Mouse (Mus musculus) cerebellum, postnatal 10 days (tissue): ENCODE measurements at regions not wholly inside any gene's neighbourhood (a gene's known extent, or its start where the extent isn't known, plus 50 kb on each side); places are given as distances from the start of the nearest gene placed in this dataset.

Source experiments
- DNase-seq, 2 experiments: peaks; one replicate each; pipeline ENCODE4 v3.0.0; 2021; ENCODE audit warnings: mixed read lengths in 2 of 2

DNA sequence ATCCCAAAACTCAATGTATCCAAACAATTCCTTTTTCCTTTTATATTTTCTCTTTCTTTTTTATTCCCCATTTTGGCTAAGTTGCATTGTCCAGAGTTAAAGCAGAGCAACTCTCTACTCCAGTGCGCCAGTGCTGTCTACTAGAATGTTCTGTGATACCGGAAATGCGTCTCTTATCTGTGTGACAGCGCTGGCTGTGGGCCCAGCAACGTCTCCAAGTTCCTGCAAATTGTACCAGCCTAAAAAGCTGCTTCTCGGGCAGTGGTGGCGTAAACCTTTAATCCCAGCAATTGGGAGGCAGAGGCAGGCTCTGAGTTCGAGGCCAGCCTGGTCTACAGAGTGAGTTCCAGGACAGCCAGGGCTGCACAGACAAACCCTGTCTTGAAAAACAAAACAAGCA lies 59.4 kb downstream of the Cox18 start:
- DNase-seq = no peak

DNA sequence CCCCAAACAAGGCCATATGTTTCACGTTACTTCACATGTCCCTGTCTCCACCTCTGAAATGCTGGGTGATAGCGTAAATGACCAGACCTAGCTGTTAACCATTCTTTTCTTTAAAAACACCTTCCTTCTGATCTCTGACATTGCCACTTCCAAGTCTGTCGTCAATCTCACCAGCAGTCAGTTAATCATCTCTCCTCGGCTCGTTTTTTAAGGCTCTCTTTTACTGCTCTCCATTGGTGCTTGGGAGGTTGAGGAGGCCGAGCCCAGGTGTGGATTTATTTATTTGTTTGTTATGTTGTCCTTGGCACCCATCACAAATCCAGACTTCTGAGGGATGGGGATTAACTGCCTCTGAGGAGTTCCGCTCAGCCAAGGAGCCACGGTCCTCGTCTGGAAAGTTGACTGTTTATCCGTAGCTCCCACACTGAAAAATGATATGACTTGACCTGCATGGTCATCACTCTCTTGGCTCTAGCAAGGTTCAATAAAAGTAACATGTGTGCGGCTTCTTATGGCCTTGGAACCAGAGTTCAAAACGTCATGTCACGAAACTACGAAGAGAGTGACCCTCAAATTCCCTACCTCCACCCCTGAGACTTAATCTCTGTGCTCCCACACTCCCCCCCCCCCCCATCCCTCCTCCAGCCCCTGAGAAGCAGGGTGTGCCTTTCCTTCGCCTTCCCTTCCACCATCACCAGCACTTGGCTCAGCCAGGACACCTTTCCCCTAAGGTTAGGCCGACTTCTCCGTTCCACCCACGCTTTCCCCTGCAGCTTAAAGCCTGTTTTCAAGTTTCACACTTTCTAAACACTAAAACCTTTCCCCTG lies 60.6 kb downstream of the Cox18 start:
- no peak for DNase-seq

GRCm38 (mm10) chr5:90160281-90160680 lies 63.5 kb downstream of the Cox18 start:
- DNase-seq = no peak

- no peak for DNase-seq
Observed at GRCm38 (mm10) chr5:90156522-90156921, 67.3 kb downstream of the Cox18 start.

GRCm38 (mm10) chr5:90149611-90150532 lies 73.9 kb downstream of the Cox18 start:
- peak; percentile 17 to 37 for DNase-seq

DNA sequence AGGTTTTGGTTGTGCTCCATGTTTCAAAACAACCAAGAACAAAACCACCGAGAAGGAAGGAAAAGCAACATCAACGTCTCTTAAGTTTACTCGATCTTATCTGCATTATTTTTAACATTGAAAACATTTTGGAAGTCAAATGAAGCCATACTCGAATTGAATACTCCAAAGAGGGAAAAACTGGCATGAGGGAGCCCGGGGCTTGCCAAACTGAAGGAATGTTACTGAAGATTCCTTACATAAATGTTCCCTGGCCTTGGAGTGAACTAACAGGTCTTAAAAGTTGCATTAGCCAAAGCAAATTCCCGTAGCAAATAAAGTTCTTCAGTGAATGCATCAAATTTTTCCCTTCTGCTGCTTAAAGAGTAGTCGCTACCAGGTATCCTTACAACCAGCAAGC lies 87.8 kb downstream of the Cox18 start:
- no peak for DNase-seq

DNA sequence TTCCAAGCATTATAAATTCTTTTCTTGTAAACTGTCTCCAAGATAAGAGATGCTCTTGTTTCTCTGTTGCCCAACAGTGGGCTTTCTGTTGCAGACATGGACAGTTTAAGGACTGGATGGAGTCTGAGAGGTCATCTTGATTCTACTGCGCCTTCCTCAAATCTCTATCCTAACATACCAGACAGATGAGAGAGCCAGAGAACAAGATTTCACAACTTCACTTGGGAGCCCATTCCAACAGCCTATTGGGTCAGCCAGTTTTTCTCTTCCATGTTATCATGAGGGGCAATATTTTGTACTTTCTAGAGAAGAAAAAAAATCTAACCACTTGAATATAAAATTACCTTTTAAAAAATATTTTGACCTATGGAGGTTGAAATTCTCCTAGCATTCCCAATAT lies 116.8 kb downstream of the Cox18 start:
- no peak for DNase-seq

DNA sequence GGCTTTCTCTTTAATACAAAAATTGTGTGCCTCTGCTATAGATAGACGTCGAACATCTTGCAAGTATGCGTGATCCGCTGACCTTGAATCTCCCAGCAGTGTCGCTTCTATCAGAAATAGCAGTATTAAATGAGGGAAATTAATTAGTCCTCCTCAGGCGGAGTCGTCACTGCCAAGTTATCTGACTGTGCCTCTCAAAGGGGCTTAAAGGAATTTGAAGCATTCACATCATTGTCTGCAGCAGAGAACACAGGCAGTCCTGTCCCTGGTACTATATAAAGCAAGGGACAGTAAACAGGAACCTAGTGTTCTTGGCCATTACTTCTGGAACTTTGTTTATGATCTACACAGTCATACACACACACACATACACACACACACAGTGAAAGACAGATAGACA lies 119.1 kb downstream of the Cox18 start:
- no peak for DNase-seq

GRCm38 (mm10) chr5:90088541-90088940 lies 135.3 kb downstream of the Cox18 start:
- DNase-seq = peak; percentile 53 to 54

DNA sequence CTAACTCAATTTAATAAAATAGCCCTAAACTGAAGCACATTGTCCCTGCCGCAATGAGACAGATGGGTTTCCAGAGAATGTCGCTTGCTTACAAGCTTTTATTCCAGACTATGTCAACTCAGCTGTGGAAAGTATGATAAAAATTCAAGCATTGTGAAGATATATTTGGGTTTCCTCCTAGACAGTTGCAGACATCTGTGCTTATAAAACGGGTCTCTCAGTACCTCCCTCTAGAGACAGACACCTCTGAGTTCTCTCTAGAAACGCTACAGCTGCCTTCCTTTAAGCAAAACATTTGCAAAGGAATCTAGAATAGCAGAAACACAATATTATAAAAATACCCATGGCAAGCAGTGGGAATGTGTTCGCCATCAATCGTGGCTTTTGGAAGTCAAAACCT lies 137.3 kb downstream of the Cox18 start:
- no peak for DNase-seq

DNA sequence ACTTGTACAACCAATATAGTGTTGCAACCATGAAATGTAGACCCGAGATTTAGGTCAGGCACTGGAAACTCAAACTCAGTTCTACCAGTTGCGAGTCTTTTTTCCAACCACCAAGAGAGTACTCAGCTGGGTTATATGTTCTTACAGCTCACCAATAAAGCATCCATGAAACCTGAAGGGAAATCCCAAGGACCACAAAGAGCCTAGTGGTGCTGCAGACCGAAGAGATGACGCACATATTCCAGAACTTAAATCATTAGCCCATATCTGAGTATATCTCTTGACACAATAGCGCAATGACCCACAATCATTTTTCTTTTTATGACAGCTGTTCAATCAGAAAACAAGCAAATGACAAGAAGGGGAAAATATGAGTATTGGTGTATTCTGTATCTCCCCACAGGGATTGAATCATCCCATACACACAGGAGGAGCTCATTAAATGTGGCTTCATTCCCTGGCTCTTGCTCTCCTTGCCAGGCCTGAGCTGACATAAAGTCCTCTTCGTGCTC lies 146.7 kb downstream of the Cox18 start:
- no peak for DNase-seq

- DNase-seq = no peak
Observed at GRCm38 (mm10) chr5:90075629-90076349, 148.0 kb downstream of the Cox18 start.

DNA sequence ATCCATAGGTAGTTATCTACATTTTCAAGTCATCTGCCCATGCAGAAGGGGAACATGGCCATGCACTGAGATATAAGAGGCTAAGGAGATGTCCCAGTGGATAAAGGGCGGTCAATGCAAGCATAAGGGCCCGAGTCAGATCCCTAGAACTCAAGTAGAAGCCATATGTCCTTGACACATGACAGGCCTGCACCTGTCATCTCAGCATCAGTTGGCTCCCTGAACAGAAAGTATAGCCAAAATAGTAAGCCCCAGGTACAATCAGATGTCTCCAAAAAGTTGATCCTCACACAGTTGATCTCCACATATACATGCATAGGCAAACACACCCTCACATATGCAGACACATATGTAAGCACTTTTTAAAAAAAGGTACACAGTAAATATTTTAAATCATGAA lies 152.0 kb downstream of the Cox18 start:
- DNase-seq = peak; percentile 60 to 65

DNA sequence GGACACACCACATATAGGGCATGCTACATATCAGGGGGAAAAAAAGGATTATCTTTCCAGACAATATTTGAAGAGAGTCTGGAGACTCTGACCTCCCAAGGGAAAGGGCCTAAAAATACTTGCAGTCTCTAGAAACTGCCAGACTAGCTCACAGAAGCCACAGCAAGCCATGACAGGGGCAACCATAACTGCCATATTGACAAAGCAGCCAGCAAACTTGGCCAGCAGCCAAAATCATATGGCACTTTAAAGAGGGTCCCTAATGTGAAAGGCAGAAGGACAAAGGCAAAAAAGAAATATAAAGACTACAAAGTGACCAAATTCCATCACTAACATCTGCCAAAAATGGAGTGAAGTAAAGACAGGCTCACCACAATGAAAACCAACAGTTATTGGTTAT lies 155.2 kb downstream of the Cox18 start:
- peak; percentile 46 to 60 for DNase-seq

DNA sequence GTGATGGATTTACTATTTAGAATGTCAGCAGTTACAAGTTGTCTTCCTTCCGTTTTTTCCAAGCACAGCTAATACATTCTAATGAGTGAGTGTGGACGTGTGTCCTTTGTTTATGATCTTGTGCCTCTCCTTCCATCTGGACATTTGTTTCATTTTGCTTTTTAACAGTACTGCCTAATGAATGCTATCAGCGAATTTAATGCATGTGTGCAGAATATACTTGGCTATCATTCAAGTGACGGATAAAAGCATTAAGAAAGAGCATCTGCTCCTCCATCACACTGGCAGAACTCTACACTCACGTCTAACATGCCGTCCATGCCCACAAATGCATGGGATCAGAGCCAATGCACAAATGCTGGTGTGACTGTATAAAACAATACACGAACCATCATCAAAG lies 156.0 kb downstream of the Cox18 start:
- DNase-seq = peak in 1 of 2 experiments; percentile 7

DNA sequence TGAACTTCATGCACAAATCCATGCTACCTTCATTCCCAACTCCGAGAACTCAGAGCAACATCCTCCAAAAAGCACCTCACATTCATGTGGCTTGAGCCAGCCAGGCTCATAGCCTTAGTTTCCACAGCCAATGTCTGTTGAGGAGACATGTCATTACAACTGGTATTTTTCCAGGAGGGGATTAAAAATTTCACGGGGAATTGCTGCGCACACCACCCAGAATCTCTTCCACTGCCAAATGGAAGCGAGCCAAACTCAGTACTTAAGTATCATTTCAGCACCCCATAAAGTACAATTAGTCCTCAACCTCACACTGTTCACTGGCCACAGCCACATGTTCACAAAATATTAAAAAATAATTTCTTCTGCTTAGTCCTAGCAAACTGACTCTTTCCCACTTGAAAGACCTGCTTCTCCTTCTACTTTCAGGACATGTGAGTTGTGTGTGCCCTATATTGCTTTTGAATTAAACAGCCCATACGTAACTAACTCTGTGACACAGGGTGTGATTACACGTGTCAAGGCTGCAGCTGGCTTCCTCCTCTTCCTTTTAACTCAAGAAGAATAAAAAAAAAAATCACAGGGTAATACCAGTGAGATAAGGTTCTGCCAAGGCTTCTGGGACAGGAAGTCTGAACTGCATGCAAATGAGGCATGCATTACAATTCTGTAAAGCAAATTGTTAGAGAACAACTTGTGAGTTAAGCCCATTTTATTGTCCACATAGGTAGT lies 157.8 kb downstream of the Cox18 start:
- DNase-seq = peak; percentile 67 to 71

DNA sequence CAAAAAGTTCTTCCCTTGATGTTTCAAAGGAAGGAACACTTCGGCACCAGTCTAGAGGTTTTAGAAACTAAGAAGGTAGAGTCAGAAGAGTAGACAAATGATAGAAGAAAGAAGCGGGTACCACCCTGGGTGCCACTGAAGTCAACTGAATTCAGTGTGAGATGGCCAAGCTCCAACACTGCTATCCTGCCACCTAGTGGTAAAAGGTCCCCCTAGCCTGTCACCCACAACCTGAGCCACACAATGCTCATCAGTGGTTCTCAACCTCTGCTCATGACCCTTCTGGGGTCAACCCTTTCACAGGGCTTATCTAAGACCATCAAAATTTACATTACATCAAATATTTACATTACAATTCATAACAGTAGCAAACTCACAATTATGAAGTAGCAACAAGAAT lies 168.1 kb downstream of the Cox18 start:
- DNase-seq = peak; percentile 25 to 34

DNA sequence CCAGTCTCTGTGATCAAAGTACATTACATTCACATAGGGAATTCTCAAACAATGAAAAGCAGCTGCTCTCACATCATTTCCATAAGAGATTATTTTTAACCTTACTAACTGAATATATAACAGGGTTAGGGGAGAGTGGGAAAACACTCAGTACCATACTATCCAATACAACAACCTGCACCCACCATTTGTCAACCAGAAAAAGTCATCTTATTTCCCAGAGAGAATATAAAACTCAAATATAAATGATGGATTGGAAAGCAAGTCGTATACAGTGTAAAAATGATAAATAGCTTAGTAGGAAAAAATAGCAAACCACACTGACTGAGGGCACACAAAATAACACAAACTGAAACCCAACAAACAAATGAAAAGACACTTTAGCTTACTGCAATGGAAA lies 169.4 kb upstream of the Adamts3 start:
- DNase-seq = no peak

DNA sequence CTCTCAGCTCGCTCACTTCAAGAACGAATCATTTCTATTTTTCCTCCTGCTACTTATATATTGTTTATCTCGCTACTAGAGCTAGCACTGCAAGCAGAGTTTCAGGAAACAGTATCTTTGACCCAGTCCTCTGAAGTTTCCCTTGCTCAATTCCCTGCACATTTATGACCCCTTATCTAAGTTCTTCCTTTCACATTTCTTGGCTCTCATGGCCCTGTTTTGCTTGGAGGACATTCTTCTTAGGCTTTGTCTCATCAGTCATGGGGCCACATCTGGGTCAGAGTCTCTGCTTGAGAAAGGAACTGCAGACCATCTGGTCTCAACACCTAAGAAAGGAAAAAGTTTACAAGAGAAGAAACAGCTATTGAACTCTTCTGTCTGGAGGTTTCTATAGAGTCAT lies 166.7 kb upstream of the Adamts3 start:
- no peak for DNase-seq

GRCm38 (mm10) chr5:90042781-90043180 lies 159.6 kb upstream of the Adamts3 start:
- no peak for DNase-seq

- DNase-seq = peak; percentile 77 to 78
Observed at GRCm38 (mm10) chr5:90033103-90033502, 150.0 kb upstream of the Adamts3 start.

- no peak for DNase-seq
Observed at GRCm38 (mm10) chr5:90030737-90031136, 147.6 kb upstream of the Adamts3 start.
